Mouse (Mus musculus) neural tube, embryonic 15.5 days (tissue): ENCODE measurements around the gene Plekhh2. TPM values are rescaled to one million over a fixed set of nuclear protein-coding genes. Genes with fewer than 3 reads are reported as not detected.
A peak's percentile ranks its signal among the peaks of the same experiment; 100 is the strongest.

Source experiments
- ATAC-seq: fragments of 200-750 bp; cut with Nextera tagmentation; 2 replicates; pipeline ENCODE4 v1.8.0; 2017; ENCODE audit warnings: mild to moderate bottlenecking, moderate TSS enrichment, moderate library complexity; ENCODE audit not compliant: low FRiP score
- H3K27ac ChIP-seq: fragments of 300-500 bp; sonication (generic); replicated peaks from 2 replicates; pipeline ENCODE4 v1.5.1; 2015; ENCODE audit warnings: mild to moderate bottlenecking, inconsistent platforms
- H3K27me3 ChIP-seq: fragments of 300-500 bp; sonication (generic); replicated peaks from 2 replicates; pipeline ENCODE4 v1.6.1; 2015; ENCODE audit warnings: inconsistent platforms
- H3K36me3 ChIP-seq: fragments of 300-500 bp; sonication (generic); 2 replicates; pipeline ENCODE4 v1.6.1; 2015; ENCODE audit warnings: inconsistent platforms
- H3K4me1 ChIP-seq: fragments of 300-500 bp; sonication (generic); 2 replicates; pipeline ENCODE4 v1.6.1; 2015; ENCODE audit warnings: inconsistent platforms
- H3K4me2 ChIP-seq: fragments of 300-500 bp; sonication (generic); 2 replicates; pipeline ENCODE4 v1.6.1; 2015; ENCODE audit warnings: inconsistent platforms, mild to moderate bottlenecking, moderate library complexity
- H3K4me3 ChIP-seq: fragments of 300-500 bp; sonication (generic); replicated peaks from 2 replicates; pipeline ENCODE4 v1.5.1; 2015; ENCODE audit warnings: mild to moderate bottlenecking, inconsistent platforms
- H3K9ac ChIP-seq: fragments of 300-500 bp; sonication (generic); replicated peaks from 2 replicates; pipeline ENCODE4 v1.6.1; 2015; ENCODE audit warnings: mild to moderate bottlenecking, inconsistent platforms
- H3K9me3 ChIP-seq: fragments of 300-500 bp; sonication (generic); replicated peaks from 2 replicates; pipeline ENCODE4 v1.6.1; 2016; ENCODE audit warnings: inconsistent platforms
- WGBS: fragments of 180-500 bp; shearing (Covaris S2); methylation state at CpG from one replicate; pipeline ENCODE4 v1.1.7; 2015; ENCODE audit warnings: mixed read lengths; 5-methylcytosine and 5-hydroxymethylcytosine counted together
- polyA plus RNA-seq: library from polyadenylated mRNA; unstranded; fragments of >200 nt; fragmentation: Nextera tagmentation; extraction: Ambion mirVana; gene quantifications from 2 replicates; pipeline ENCODE4 v1.2.1, GENCODE M21; 2015

The Plekhh2 gene
- polyA plus RNA-seq, 1 experiment from 2014 or later = 1.7 TPM

- WGBS = 77% methylated on average over 5 of the region's 5 CpGs
- Histone ChIP-seq H3K36me3 (no peaks in the 10 kb centered on the region), H3K9ac (no peak overlapping the region), H3K27ac (no peak overlapping the region), H3K4me2 (no peak overlapping the region), H3K27me3 (no peaks in the 10 kb centered on the region), H3K9me3 (no peaks in the 10 kb centered on the region), H3K4me3 (no peak overlapping the region), H3K4me1 (no peaks in the 10 kb centered on the region)
- ATAC-seq = no peak
These were observed 14.7 kb upstream of the Plekhh2 start for GRCm38 (mm10) chr17:84497026-84497425.

- no peak for ATAC-seq
- H3K4me1 ChIP-seq = no peaks in the 10 kb centered on the region
These were observed 14.1 kb upstream of the Plekhh2 start for GRCm38 (mm10) chr17:84497559-84497958.

GRCm38 (mm10) chr17:84497972-84498604 is 13.6 kb upstream of the Plekhh2 start:
- Histone ChIP-seq H3K9ac (no peak overlapping the region), H3K27me3 (no peaks in the 10 kb centered on the region)
- WGBS = 73% methylated on average over 3 of the region's 3 CpGs

More at GRCm38 (mm10) chr17:84497559-84497958, 14.1 kb upstream of the Plekhh2 start:
- Histone ChIP-seq H3K9me3 (no peaks in the 10 kb centered on the region), H3K4me2 (no peak overlapping the region), H3K9ac (no peak overlapping the region), H3K4me3 (no peak overlapping the region), H3K27me3 (no peaks in the 10 kb centered on the region), H3K27ac (no peak overlapping the region), H3K36me3 (no peaks in the 10 kb centered on the region)
- WGBS = 15% methylated on average over 2 of the region's 2 CpGs

GRCm38 (mm10) chr17:84498639-84499038 is 13.1 kb upstream of the Plekhh2 start:
- H3K9me3 ChIP-seq = no peaks in the 10 kb centered on the region
- no peak overlapping the region for H3K4me2 ChIP-seq
- H3K4me3 ChIP-seq = no peak overlapping the region
- H3K9ac ChIP-seq = no peak overlapping the region
- H3K4me1 ChIP-seq = no peaks in the 10 kb centered on the region
- ATAC-seq = no peak
- H3K27ac ChIP-seq = no peak overlapping the region
- H3K27me3 ChIP-seq = no peaks in the 10 kb centered on the region
- no peaks in the 10 kb centered on the region for H3K36me3 ChIP-seq
- 29% methylated on average over 5 of the region's 5 CpGs for WGBS

More at GRCm38 (mm10) chr17:84497972-84498604, 13.6 kb upstream of the Plekhh2 start:
- ATAC-seq = no peak
- Histone ChIP-seq H3K9me3 (no peaks in the 10 kb centered on the region), H3K4me3 (no peak overlapping the region), H3K4me2 (no peak overlapping the region), H3K4me1 (no peaks in the 10 kb centered on the region), H3K27ac (no peak overlapping the region), H3K36me3 (no peaks in the 10 kb centered on the region)

DNA sequence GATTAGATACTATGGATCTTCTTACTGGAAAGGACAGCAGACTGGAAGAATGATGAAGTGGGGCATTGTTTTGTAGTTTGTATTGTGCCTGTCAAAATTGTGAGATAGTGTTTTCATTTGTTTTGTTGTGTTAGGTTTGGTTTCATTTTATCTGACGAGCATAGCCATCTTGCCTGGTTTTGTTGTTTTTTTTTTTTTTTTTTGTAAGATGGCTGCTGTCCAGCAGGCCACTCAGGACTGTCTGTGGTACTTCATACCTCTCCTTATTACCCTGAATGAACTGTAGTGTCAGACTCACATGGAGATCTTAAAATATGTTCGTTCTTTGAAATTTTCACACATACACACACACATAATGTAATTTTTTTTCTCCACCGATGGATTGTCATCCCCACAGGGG is 9.4 kb upstream of the Plekhh2 start:
- WGBS = 82% methylated on average over 3 of the region's 3 CpGs
- Histone ChIP-seq H3K9ac (no peak overlapping the region), H3K9me3 (no peaks in the 10 kb centered on the region), H3K4me1 (no peaks in the 10 kb centered on the region), H3K4me3 (no peak overlapping the region), H3K36me3 (no peaks in the 10 kb centered on the region), H3K27me3 (no peaks in the 10 kb centered on the region), H3K27ac (no peak overlapping the region), H3K4me2 (no peak overlapping the region)
- no peak for ATAC-seq

DNA sequence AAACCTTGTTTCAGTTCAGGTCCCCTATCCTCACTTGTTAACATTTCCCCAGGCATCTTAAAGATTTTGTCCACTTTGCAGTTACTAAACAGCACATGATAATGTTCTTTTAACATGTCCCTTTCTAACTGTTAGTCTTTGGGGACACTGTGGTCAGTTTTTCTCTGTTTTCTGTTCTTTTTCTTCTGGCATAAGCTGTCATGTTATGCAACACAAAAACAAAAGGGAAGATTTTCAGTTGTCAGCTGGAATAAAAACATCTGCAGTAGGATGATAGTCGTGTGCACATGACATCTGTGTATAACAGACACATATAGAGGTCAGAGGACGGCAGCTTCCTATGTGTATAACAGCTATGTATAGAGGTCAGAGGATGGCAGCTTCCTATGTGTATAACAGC is 5.8 kb upstream of the Plekhh2 start:
- Histone ChIP-seq H3K27ac (no peak overlapping the region), H3K27me3 (no peaks in the 10 kb centered on the region), H3K4me2 (no peak overlapping the region), H3K36me3 (no peaks in the 10 kb centered on the region), H3K4me1 (peaks cover 3% of the 10 kb centered on the region; the same call in 1 of the 2 replicates), H3K9ac (no peak overlapping the region), H3K4me3 (no peak overlapping the region), H3K9me3 (no peaks in the 10 kb centered on the region)
- WGBS = 84% methylated on average over 2 of the region's 2 CpGs
- no peak for ATAC-seq

GRCm38 (mm10) chr17:84508736-84509135 is 3.0 kb upstream of the Plekhh2 start:
- H3K4me2 ChIP-seq = no peak overlapping the region
- peaks cover 16% of the 10 kb centered on the region for H3K4me1 ChIP-seq
- no peak overlapping the region for H3K4me3 ChIP-seq
- no peak overlapping the region for H3K9ac ChIP-seq
- no peaks in the 10 kb centered on the region for H3K36me3 ChIP-seq
- 19% methylated on average over 3 of the region's 3 CpGs for WGBS
- H3K27me3 ChIP-seq = no peaks in the 10 kb centered on the region
- no peak overlapping the region for H3K27ac ChIP-seq
- no peak for ATAC-seq
- H3K9me3 ChIP-seq = no peaks in the 10 kb centered on the region

GRCm38 (mm10) chr17:84509176-84509575 is 2.5 kb upstream of the Plekhh2 start:
- no peak for ATAC-seq
- Histone ChIP-seq H3K9ac (no peak overlapping the region), H3K27ac (no peak overlapping the region), H3K27me3 (no peaks in the 10 kb centered on the region), H3K4me3 (no peak overlapping the region), H3K36me3 (no peaks in the 10 kb centered on the region), H3K4me1 (peaks cover 16% of the 10 kb centered on the region), H3K9me3 (no peaks in the 10 kb centered on the region), H3K4me2 (no peak overlapping the region)
- WGBS = 51% methylated on average over 4 of the region's 4 CpGs

DNA sequence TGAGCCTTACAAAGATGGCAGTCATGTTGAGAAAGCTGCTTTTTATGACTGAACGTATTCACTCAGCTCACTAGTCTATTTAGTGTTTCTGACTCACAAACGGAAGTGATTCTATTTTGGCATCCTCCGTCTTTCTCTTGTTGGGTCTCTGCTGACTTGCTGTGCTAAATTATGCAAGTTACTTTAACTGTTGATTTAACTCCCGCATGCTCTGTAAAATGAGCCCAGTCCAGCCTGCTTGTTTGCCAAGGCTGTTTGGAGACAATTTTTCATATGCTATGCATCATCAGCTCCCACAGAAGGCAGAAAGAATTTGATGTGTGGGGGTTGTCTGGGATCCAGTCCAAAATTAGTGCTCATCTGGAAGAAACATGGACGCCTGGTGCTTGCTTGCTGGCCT is 1.3 kb upstream of the Plekhh2 start:
- no peak overlapping the region for H3K9ac ChIP-seq
- H3K4me2 ChIP-seq = no peak overlapping the region
- no peak overlapping the region; the same call in 1 of the 2 replicates for H3K27ac ChIP-seq
- whole genome bisulfite sequencing = 37% methylated on average over 5 of the region's 5 CpGs
- H3K9me3 ChIP-seq = no peaks in the 10 kb centered on the region
- H3K36me3 ChIP-seq = no peaks in the 10 kb centered on the region
- H3K4me1 ChIP-seq = peaks cover 16% of the 10 kb centered on the region
- no peaks in the 10 kb centered on the region for H3K27me3 ChIP-seq
- no peak for ATAC-seq
- no peak overlapping the region for H3K4me3 ChIP-seq

GRCm38 (mm10) chr17:84510961-84511639 is 595 bp upstream of the Plekhh2 start:
- 28% methylated on average over 11 of the region's 11 CpGs for WGBS
- Histone ChIP-seq H3K4me1 (peaks cover 16% of the 10 kb centered on the region), H3K27me3 (no peaks in the 10 kb centered on the region), H3K4me2 (peak overlapping the region; percentile 97), H3K27ac (peak overlapping the region; percentile 60), H3K9ac (peak overlapping the region; percentile 75), H3K4me3 (peak overlapping the region; percentile 60), H3K9me3 (no peaks in the 10 kb centered on the region), H3K36me3 (no peaks in the 10 kb centered on the region)
- ATAC-seq = no peak

- H3K9me3 ChIP-seq = no peaks in the 10 kb centered on the region
- peak overlapping the region; percentile 60 for H3K4me3 ChIP-seq
- H3K36me3 ChIP-seq = no peaks in the 10 kb centered on the region
- H3K4me1 ChIP-seq = peaks cover 16% of the 10 kb centered on the region
- no peak overlapping the region for H3K27ac ChIP-seq
- H3K27me3 ChIP-seq = no peaks in the 10 kb centered on the region
- peak overlapping the region; percentile 97 for H3K4me2 ChIP-seq
- H3K9ac ChIP-seq = peak overlapping the region; percentile 75; the same call in 1 of the 2 replicates
- ATAC-seq = no peak; the same call in 1 of the 2 replicates
- 35% methylated on average over 4 of the region's 4 CpGs for WGBS
These were observed 906 bp downstream of the Plekhh2 start for GRCm38 (mm10) chr17:84512516-84513085.

DNA sequence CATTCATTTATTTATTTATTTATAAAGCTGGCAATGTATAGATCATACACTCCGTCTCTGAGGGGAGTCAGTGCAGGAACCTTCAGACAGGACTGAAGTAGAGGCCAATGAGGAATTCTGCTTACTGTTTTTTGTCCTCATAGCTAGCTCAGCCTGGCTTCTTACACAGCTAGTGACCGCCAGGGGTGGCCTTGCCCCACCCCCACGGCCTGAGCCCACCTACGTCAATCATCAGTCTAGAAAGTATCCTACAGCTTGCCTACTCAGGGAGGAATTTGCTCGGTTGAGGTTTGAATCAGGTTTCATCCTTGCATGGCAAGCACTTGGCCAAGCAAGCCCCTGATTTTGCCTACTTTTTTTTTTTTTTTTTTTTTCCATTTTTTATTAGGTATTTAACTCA is 4.2 kb downstream of the Plekhh2 start:
- Histone ChIP-seq H3K4me2 (no peak overlapping the region), H3K27ac (no peak overlapping the region), H3K4me3 (no peak overlapping the region), H3K4me1 (peaks cover 13% of the 10 kb centered on the region), H3K36me3 (no peaks in the 10 kb centered on the region), H3K27me3 (no peaks in the 10 kb centered on the region), H3K9ac (no peak overlapping the region), H3K9me3 (no peaks in the 10 kb centered on the region)
- no peak for ATAC-seq
- WGBS = 84% methylated on average over 5 of the region's 5 CpGs
